Mouse (Mus musculus): ENCODE results near the gene Stat4. TPM values are rescaled to one million over a fixed set of nuclear protein-coding genes. Genes with fewer than 3 reads are reported as not detected.

The Stat4 gene
- polyA plus RNA-seq, 1 experiment, result 5.3 TPM

DNA sequence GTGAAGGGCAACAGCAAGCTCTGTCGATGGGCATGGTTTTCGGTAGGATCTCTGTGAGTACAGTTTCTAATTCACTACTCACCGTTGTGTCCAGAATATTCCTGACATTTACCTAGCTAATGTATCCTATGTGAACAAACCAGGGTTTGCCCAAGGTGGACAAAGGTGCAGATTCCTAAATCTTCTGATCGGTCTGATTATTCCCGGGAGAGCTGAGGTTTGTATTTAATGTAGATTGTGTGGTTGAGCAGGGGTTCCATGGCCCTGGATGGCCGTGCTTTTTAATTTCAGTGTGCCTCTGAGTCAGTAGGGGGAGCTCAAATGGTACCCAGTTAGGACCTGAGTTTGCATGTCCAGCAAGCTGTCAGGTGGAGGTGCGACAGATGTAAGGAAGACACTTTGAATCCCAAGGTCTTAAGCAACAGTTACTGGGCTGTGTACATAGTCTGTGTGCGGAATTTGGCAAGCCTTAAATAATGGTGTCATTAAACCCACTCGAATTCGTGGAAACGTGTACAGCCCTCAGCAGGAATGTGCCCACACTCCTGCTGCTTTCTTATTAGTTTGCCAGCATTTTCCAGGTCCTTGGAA, 144.9 kb downstream of the Stat4 start:
- H3K36me3 ChIP-seq (ENCODE audit: control insufficient read depth, insufficient read depth, low read length, poor library complexity, severe bottlenecking), result no peaks in the 10 kb centered on the region
- H3K9ac ChIP-seq (ENCODE audit: low read depth, poor library complexity, severe bottlenecking), result no peak overlapping the region
- no peaks in the 10 kb centered on the region for H3K9me3 ChIP-seq (replicated peaks; ENCODE audit: control insufficient read depth, insufficient read depth, low read length, poor library complexity, severe bottlenecking)
- H3K4me1 ChIP-seq (ENCODE audit: control insufficient read depth, insufficient read depth, low read length), result peaks cover 2% of the 10 kb centered on the region
- TF ChIP-seq POLR2A (IDR thresholded peaks at IDR 0.05; ENCODE audit: insufficient read depth, low read length), result no peak
- peak; percentile 37 for TF ChIP-seq CTCF (IDR thresholded peaks at IDR 0.05; ENCODE audit: low read depth, low read length)
- no peak overlapping the region for H3K4me3 ChIP-seq (ENCODE audit: low read depth, low read length)
- no peaks in the 10 kb centered on the region; the same call in 1 of the 2 replicates for H3K27me3 ChIP-seq (ENCODE audit: control insufficient read depth, insufficient read depth, low read length, poor library complexity, severe bottlenecking)
- H3K27ac ChIP-seq (ENCODE audit: insufficient read depth, low read length), result no peak overlapping the region

DNA sequence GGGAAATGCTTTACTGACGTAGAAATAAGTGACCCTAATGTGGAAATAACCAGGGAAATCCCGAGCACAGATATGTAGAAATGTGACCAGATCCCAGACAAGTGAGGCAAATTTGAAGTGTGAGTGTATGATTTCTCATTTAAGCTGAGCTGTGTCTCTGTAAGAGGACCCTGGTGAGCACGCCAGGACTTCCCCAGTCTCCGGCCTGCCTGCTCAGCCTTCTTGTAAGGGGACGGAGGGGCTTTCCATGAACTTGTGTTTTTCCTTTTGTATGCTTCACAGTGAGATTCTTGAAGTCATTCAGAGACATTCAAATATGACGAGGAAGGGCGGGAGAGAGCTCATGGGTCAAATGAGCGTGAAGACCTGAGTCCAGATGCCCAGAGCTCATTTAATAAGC, 146.3 kb downstream of the Stat4 start:
- peaks cover 2% of the 10 kb centered on the region for H3K4me1 ChIP-seq (ENCODE audit: control insufficient read depth, insufficient read depth, low read length)
- no peak overlapping the region for H3K27ac ChIP-seq (ENCODE audit: insufficient read depth, low read length)
- no peaks in the 10 kb centered on the region; the same call in 1 of the 2 replicates for H3K27me3 ChIP-seq (ENCODE audit: control insufficient read depth, insufficient read depth, low read length, poor library complexity, severe bottlenecking)
- TF ChIP-seq EP300 (IDR thresholded peaks at IDR 0.05; ENCODE audit: insufficient read depth, low read depth, low read length) (no peak), POLR2A (IDR thresholded peaks at IDR 0.05; ENCODE audit: insufficient read depth, low read length) (no peak), CTCF (IDR thresholded peaks at IDR 0.05; ENCODE audit: low read depth, low read length) (no peak)
- no peaks in the 10 kb centered on the region for H3K9me3 ChIP-seq (replicated peaks; ENCODE audit: control insufficient read depth, insufficient read depth, low read length, poor library complexity, severe bottlenecking)
- H3K36me3 ChIP-seq (ENCODE audit: control insufficient read depth, insufficient read depth, low read length, poor library complexity, severe bottlenecking), result no peaks in the 10 kb centered on the region
- H3K4me3 ChIP-seq (ENCODE audit: low read depth, low read length), result no peak overlapping the region
- H3K9ac ChIP-seq (ENCODE audit: low read depth, poor library complexity, severe bottlenecking), result no peak overlapping the region

DNA sequence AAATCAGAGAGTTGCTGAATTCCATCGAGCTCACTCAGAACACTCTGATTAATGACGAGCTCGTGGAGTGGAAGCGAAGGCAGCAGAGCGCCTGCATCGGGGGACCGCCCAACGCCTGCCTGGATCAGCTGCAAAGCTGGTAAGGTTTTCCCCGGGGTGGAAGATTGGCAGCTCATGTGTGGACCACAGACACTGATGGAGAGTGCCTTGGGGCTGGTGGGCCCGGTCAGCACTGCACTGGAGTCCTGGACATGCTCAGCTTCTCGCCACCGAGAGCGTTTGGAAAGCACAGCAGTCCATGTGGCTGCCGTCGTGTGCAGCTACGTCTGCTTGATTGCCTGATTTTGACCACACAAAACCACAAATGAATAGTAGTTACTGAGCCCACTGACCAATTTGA, 150.3 kb downstream of the Stat4 start:
- TF ChIP-seq POLR2A (IDR thresholded peaks at IDR 0.05; ENCODE audit: insufficient read depth, low read length) (no peak), EP300 (IDR thresholded peaks at IDR 0.05; ENCODE audit: insufficient read depth, low read depth, low read length) (no peak), CTCF (IDR thresholded peaks at IDR 0.05; ENCODE audit: low read depth, low read length) (no peak)
- Histone ChIP-seq H3K36me3 (ENCODE audit: control insufficient read depth, insufficient read depth, low read length, poor library complexity, severe bottlenecking) (no peaks in the 10 kb centered on the region), H3K9ac (ENCODE audit: low read depth, poor library complexity, severe bottlenecking) (no peak overlapping the region), H3K9me3 (replicated peaks; ENCODE audit: control insufficient read depth, insufficient read depth, low read length, poor library complexity, severe bottlenecking) (no peaks in the 10 kb centered on the region), H3K4me1 (ENCODE audit: control insufficient read depth, insufficient read depth, low read length) (peaks cover 2% of the 10 kb centered on the region), H3K4me3 (ENCODE audit: low read depth, low read length) (no peak overlapping the region), H3K27me3 (ENCODE audit: control insufficient read depth, insufficient read depth, low read length, poor library complexity, severe bottlenecking) (no peaks in the 10 kb centered on the region), H3K27ac (ENCODE audit: insufficient read depth, low read length) (no peak overlapping the region)

DNA sequence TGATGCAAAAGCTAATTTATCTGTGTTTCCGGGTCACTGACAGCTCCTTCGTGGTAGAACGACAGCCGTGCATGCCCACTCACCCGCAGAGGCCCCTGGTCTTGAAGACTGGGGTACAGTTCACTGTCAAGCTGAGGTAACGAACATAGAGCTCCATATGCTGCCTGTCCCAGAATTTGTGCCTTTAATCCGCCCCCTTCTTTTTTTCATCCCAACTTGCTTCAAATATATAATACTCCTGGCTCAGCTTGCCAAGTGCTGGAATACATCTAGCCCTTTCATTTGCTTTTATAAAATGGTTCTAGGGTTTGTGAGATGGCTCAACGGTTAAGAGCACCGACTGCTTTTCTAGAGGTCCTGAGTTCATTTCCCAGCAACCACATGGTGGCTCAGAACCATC, 153.6 kb downstream of the Stat4 start:
- Histone ChIP-seq H3K4me3 (ENCODE audit: low read depth, low read length) (no peak overlapping the region), H3K36me3 (ENCODE audit: control insufficient read depth, insufficient read depth, low read length, poor library complexity, severe bottlenecking) (no peaks in the 10 kb centered on the region), H3K4me1 (ENCODE audit: control insufficient read depth, insufficient read depth, low read length) (peaks cover 2% of the 10 kb centered on the region), H3K27me3 (ENCODE audit: control insufficient read depth, insufficient read depth, low read length, poor library complexity, severe bottlenecking) (no peaks in the 10 kb centered on the region), H3K9ac (ENCODE audit: low read depth, poor library complexity, severe bottlenecking) (no peak overlapping the region), H3K9me3 (replicated peaks; ENCODE audit: control insufficient read depth, insufficient read depth, low read length, poor library complexity, severe bottlenecking) (no peaks in the 10 kb centered on the region), H3K27ac (ENCODE audit: insufficient read depth, low read length) (no peak overlapping the region)
- TF ChIP-seq CTCF (IDR thresholded peaks at IDR 0.05; ENCODE audit: low read depth, low read length), result no peak
- TF ChIP-seq EP300 (IDR thresholded peaks at IDR 0.05; ENCODE audit: insufficient read depth, low read depth, low read length), result no peak
- TF ChIP-seq POLR2A (IDR thresholded peaks at IDR 0.05; ENCODE audit: insufficient read depth, low read length), result no peak

DNA sequence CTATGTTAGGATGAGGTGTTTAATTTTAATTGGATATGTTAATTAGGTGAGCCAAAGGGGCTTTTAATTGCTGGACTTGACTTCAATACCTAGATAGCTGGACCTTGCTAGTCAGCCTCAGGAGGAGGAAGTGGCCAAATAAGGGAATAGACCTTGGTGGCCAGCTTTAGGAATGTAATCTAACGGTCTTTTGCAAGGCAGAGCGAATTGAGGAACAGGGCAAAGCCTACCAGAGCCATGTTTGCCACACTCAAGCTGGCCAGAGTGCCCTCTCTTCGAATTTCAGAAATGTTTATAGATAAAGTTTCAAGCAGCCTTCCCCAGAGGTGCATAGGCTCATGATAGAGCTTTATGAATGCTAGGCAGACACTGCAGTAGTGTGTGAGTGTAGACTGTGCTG, 154.5 kb downstream of the Stat4 start:
- no peak overlapping the region for H3K27ac ChIP-seq (ENCODE audit: insufficient read depth, low read length)
- no peaks in the 10 kb centered on the region for H3K9me3 ChIP-seq (replicated peaks; ENCODE audit: control insufficient read depth, insufficient read depth, low read length, poor library complexity, severe bottlenecking)
- H3K27me3 ChIP-seq (ENCODE audit: control insufficient read depth, insufficient read depth, low read length, poor library complexity, severe bottlenecking), result no peaks in the 10 kb centered on the region

DNA sequence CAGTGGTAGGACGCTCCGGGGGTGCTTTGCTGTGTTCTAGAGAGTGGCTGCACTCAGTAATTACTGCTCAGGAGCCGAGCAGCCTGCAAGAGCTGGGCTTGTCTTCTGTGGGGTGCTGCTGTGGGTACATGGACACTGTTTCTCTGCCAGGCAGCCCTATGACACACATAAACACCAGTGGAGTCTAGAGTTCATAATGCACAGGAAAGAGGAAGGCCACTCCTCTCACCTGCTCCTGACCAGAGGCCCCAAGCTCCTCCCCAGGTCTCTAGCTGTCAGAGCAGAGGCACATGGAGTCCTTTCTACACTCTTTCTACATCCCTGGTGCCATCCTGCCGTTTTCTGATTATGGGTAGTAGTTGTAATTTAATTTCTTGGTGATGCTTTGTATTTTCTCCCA, 155.2 kb downstream of the Stat4 start:
- TF ChIP-seq POLR2A (IDR thresholded peaks at IDR 0.05; ENCODE audit: insufficient read depth, low read length) (no peak), EP300 (IDR thresholded peaks at IDR 0.05; ENCODE audit: insufficient read depth, low read depth, low read length) (no peak), CTCF (IDR thresholded peaks at IDR 0.05; ENCODE audit: low read depth, low read length) (no peak)
- no peak overlapping the region for H3K4me3 ChIP-seq (ENCODE audit: low read depth, low read length)
- H3K9me3 ChIP-seq (replicated peaks; ENCODE audit: control insufficient read depth, insufficient read depth, low read length, poor library complexity, severe bottlenecking), result no peaks in the 10 kb centered on the region
- H3K9ac ChIP-seq (ENCODE audit: low read depth, poor library complexity, severe bottlenecking), result no peak overlapping the region
- no peak overlapping the region for H3K27ac ChIP-seq (ENCODE audit: insufficient read depth, low read length)
- no peaks in the 10 kb centered on the region for H3K4me1 ChIP-seq (ENCODE audit: control insufficient read depth, insufficient read depth, low read length)
- H3K27me3 ChIP-seq (ENCODE audit: control insufficient read depth, insufficient read depth, low read length, poor library complexity, severe bottlenecking), result no peaks in the 10 kb centered on the region
- no peaks in the 10 kb centered on the region for H3K36me3 ChIP-seq (ENCODE audit: control insufficient read depth, insufficient read depth, low read length, poor library complexity, severe bottlenecking)

More for the DNA sequence above, 154.5 kb downstream of the Stat4 start:
- Histone ChIP-seq H3K4me3 (ENCODE audit: low read depth, low read length) (no peak overlapping the region), H3K36me3 (ENCODE audit: control insufficient read depth, insufficient read depth, low read length, poor library complexity, severe bottlenecking) (no peaks in the 10 kb centered on the region), H3K4me1 (ENCODE audit: control insufficient read depth, insufficient read depth, low read length) (peaks cover under 1% of the 10 kb centered on the region), H3K9ac (ENCODE audit: low read depth, poor library complexity, severe bottlenecking) (no peak overlapping the region)
- no peak for TF ChIP-seq EP300 (IDR thresholded peaks at IDR 0.05; ENCODE audit: insufficient read depth, low read depth, low read length)
- TF ChIP-seq CTCF (IDR thresholded peaks at IDR 0.05; ENCODE audit: low read depth, low read length), result no peak
- no peak for TF ChIP-seq POLR2A (IDR thresholded peaks at IDR 0.05; ENCODE audit: insufficient read depth, low read length)
